Mouse (Mus musculus): ENCODE data around the gene Klhl32. TPM values are rescaled to one million over a fixed set of nuclear protein-coding genes. Genes with fewer than 3 reads are reported as not detected.
"Not testable (repeated sequence)": the region's sequence is repeated elsewhere in the genome, so short reads cannot be mapped to it uniquely, and the experiment has no call there.

Gene Klhl32
- total RNA-seq, 1 experiment from 2014 or later: 3.4 TPM

DNA sequence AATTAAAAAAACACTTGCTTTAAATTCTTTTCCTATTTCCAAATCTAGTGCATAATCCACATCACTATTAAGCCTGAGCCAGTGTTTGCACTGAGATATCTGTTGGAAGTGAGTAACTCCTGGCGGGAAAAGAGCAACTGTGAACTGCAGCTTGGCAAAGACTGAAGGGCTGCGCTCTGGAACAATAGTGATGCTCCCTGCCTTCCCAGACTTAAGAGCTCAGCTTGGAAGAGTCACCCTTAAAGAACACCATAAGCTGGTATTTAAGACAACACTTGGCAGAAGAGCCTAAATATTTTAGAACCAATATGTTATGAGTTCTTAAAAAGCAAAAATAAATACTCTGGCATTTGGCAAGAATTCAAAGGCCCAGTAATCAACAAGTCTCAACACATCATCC is 55.7 kb downstream of the Klhl32 start:
- DNase-seq: no peak

DNA sequence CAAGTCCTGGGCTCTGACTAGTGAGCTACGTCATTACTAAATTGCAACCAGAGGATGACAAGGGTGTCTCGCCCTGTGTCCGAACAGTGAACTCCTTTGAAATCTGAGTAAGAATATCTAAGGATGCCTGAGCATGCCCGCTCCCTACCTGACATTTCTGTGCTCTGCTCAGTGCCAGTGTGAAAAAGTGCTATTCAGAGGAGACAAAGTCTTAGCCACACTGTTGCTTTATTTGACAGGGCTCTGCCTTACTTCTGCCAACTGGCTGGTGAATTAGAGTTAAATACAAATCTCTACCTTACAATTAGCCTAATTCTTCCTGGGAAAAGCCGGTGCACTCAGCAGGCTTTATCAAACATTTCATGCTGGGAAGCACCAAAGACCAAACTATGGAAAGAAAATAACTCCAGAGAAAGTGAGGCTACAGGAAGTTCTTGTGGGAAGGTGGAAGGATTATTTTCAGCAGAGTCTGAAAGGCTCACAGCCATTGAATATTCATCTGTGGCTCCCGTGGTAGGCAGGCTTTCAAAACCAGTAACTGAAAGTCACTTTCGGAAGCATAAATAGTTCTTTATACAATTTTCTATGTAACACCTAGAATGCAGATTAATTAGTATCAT is 57.1 kb downstream of the Klhl32 start:
- no peak for DNase-seq

GRCm38 (mm10) chr4:24792416-24792981 is 58.4 kb downstream of the Klhl32 start:
- peak; percentile 11 for DNase-seq

DNA sequence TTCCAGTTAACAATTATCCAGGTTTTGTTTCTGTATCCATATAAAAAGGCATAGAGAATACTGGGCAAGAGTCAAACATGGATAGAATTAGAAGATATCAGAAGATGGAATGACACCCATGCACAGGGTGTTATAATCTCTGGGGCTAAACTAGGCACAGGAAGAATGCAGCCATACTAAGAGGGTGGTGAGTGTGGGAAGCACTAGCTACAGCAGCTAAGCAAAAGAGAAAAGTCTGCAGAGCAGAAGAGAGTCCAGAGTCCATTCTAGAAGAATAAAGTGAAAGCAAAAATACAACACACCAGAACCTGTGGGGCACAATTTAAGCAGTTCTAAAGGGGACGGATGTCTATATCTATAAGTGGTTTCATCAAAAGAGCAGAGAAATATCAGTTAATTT is 61.6 kb downstream of the Klhl32 start:
- DNase-seq: no peak

- no peak for DNase-seq
Observed at GRCm38 (mm10) chr4:24785757-24786532, 65.0 kb downstream of the Klhl32 start.

DNA sequence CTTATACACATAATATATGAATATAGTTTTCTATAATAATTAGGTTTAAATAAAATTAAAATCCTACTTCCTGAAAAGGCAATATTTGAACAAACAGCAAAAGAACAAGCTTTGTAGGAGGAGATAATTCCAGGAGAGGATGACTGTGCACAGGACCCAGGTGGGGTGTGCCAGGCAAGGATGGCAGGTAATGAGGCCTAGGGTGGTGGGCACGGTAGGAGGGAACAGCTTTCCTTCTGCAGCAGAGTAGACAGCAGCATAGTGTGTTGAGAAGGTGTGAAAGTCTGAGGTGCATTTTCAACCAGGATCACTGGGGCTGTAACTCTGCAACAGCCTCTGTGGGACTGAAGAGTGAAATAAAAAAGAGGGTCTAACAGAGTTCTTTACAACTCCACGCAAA is 85.0 kb downstream of the Klhl32 start:
- no peak for DNase-seq

DNA sequence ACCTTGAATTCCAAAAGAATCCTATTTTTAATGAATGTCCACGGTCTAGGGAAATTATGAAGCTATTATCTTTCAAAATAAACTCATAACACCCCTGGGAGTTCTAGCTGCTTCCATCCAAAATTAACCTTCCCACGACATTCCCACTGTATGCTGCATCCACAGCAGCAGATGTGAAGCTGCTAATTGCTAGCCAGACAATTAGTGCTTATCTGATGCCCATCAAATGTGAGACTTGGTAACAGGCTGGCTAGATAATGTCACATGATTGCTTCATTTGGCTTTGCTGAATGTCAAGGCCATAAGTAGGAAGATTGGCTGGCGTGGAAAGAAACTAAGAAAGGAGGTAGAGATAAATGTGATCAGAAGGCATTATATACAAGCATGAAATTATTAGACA is 85.5 kb downstream of the Klhl32 start:
- DNase-seq: no peak

- DNase-seq: no peak
Observed at GRCm38 (mm10) chr4:24764558-24764957, 86.4 kb downstream of the Klhl32 start.

DNA sequence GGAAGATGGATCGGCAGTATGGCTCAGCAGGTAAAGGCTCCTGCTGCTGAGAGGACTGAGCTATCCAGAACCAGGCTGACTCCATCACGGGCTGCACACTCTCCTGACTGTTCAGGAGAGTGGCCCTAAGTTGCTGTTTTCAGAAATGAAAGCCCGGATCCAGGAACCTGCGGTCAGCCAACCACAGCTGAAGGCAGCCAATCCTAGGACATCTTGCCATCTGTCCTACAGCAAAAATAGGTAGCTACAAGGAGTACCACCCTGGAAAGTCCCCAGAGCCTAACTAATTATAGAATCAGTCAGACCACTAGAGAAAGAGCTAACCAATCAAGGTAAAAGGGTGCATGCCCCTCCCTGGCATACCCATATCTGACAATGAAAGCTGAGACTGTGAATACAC is 87.5 kb downstream of the Klhl32 start:
- DNase-seq: no peak

DNA sequence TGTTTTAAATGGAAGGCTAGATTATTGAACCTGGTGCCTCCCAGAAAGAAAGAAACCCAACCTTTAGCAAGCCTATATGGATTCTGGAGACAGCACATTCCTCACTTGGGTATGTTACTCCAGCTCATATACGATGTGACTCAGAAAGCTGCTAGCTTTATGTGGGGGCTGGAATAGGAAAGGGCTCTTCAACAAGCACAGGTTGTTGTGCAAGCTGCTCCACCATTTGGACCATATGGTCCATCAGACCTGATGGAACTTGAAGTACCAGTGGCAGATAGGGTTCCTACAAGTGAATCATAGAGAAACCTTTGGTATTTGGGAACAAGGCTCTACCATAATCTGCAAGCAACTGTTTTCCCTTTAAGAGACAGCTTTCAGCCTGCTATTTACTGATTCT is 92.0 kb downstream of the Klhl32 start:
- DNase-seq: no peak

- no peak for DNase-seq
Observed at GRCm38 (mm10) chr4:24752517-24753208, 98.3 kb downstream of the Klhl32 start.

DNA sequence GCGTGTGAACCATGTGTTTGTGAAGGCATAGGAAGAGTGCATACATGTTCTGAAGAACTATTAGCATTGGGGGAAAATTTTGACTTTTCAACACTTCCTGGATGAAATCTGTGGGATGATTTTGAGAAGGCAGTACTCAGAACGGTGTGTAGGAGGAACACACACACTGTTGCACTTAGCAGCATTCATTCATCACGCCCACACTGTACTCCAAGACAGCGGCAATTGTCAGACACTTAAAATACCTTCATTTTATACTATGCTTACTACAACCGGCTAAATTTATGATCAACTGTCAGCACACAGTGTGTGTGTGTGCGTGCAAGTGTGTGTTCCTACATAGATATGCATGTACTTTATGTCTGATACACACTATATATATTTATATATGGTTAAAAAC is 113.8 kb downstream of the Klhl32 start:
- no peak for DNase-seq

- DNase-seq: peak; percentile 65
Observed at GRCm38 (mm10) chr4:24720834-24721233, 130.1 kb downstream of the Klhl32 start.

- no peak for DNase-seq
Observed at GRCm38 (mm10) chr4:24715559-24715958, 135.4 kb downstream of the Klhl32 start.

DNA sequence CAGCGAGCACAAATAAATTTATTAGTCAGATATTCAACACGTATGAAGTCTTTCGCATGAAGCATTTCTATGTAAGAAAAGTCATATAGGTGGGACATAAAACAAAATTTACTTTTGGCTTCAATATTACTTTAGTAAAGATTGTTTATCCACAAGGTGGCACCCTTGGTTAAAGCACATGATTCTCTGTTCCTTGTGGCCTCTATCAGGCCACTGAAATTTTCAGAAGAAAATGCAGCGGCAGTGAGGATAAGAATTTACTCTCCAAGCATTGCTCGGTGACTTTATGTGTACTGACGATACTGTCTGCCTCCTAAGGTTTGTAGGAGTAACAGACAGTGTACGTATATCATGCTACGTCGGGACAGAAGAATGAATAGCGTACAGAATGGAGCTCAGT is 136.6 kb downstream of the Klhl32 start:
- no peak for DNase-seq

DNA sequence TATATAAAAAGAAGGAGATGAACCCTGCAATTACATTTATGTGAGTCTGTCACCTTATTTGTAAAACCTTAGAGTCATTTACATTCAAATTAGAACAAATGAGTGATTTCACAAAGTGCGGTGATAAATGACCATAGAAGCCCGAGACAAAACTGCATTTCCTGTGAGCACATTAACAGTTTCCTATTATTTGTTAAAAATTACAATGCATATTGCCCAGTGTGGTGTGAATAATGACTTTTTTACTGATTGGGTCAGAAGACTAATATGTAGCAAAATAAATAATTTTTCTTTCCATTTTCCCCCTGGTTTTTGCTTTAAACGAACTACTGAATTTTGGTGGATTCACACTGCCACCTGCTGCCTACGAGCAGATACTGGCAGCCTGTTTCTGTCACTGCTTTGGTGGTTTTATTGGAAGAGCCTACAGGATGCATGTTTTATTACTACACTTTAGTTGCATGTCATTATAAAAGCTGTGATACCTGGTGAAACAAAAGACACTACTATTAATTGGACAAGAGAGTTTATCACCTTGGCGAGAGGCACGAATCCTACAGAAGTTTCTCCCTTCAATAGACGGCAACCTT is 152.3 kb downstream of the Klhl32 start:
- peak; percentile 44 for DNase-seq

DNA sequence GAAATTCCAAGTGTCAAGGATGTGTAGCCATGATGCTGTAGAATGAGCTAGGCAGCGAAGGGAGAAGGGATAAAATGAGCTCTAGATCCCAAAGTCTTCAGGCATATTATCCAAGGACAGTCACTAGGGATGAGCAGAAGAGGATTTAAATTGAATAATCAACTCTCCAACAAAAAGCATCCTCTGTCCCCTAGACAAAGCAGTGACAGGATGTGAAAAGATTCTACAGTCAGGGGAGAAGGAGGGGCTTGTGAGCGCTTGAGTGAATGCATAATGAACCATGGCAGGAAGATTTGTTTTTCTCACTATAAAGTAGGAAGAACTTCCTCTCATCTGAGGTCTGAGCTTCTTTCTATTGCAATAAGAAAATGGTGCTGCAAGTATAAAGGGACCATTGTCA is 170.8 kb downstream of the Klhl32 start:
- no peak for DNase-seq

- DNase-seq: no peak
Observed at GRCm38 (mm10) chr4:24670007-24670406, 180.9 kb downstream of the Klhl32 start.

GRCm38 (mm10) chr4:24659218-24659617 is 191.7 kb downstream of the Klhl32 start:
- no peak for DNase-seq

GRCm38 (mm10) chr4:24644735-24645134 is 206.2 kb downstream of the Klhl32 start:
- DNase-seq: not testable (repeated sequence)

DNA sequence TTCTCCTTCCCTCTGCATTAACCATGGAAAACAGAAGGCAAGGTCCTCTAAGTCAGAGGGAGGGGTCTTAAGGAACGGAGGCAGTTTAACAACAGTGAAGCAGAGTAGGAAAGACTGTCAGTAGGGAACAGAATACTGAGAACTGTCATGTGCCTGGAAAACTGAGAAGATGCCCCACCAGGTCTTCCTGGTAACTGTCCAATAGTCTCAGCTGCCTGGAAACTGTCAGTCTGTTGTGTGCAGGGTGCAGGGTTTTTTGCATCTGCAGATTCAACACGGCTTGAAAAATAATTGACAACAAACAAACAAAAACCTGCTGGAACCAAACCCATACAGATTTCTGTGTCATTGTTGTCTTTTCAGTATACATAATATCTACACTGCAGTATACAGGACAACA is 208.6 kb downstream of the Klhl32 start:
- DNase-seq: no peak

- DNase-seq: no peak
Observed at GRCm38 (mm10) chr4:24631177-24631911, 219.6 kb downstream of the Klhl32 start.

All from adrenal gland, postnatal 14 days (tissue).